Mouse (Mus musculus): ENCODE data around the gene Dpf2. TPM values are rescaled to one million over a fixed set of nuclear protein-coding genes. Genes with fewer than 3 reads are reported as not detected.

Gene Dpf2
- polyA plus RNA-seq, 1 experiment from 2014 or later = 231 TPM

GRCm38 (mm10) chr19:5945027-5945426, 32.2 kb upstream of the Dpf2 start:
- H3K27ac ChIP-seq (replicated peaks) = no peak overlapping the region
- no peaks in the 10 kb centered on the region for H3K27me3 ChIP-seq (replicated peaks; ENCODE audit: low read depth, poor library complexity, severe bottlenecking)
- H3K4me3 ChIP-seq = no peak overlapping the region
- no peaks in the 10 kb centered on the region for H3K4me1 ChIP-seq
- WGBS = 85% methylated on average over 7 of the region's 7 CpGs
- no peaks in the 10 kb centered on the region for H3K9me3 ChIP-seq
- peaks cover 100% of the 10 kb centered on the region for H3K36me3 ChIP-seq (replicated peaks)
- DNase-seq (ENCODE audit: low spot score) = no peak

GRCm38 (mm10) chr19:5944145-5944544, 31.3 kb upstream of the Dpf2 start:
- DNase-seq (ENCODE audit: low spot score) = no peak
- no peak overlapping the region for H3K4me3 ChIP-seq
- H3K27ac ChIP-seq (replicated peaks) = peak overlapping the region; percentile 14; the same call in 1 of the 2 replicates
- 85% methylated on average over 8 of the region's 8 CpGs for WGBS
- H3K4me1 ChIP-seq = no peaks in the 10 kb centered on the region
- peaks cover 100% of the 10 kb centered on the region for H3K36me3 ChIP-seq (replicated peaks)
- no peaks in the 10 kb centered on the region for H3K27me3 ChIP-seq (replicated peaks; ENCODE audit: low read depth, poor library complexity, severe bottlenecking)
- no peaks in the 10 kb centered on the region for H3K9me3 ChIP-seq

GRCm38 (mm10) chr19:5943404-5943803, 30.6 kb upstream of the Dpf2 start:
- 94% methylated on average over 15 of the region's 15 CpGs for WGBS
- Histone ChIP-seq H3K4me1 (peaks cover 1% of the 10 kb centered on the region), H3K4me3 (no peak overlapping the region), H3K36me3 (replicated peaks) (peaks cover 99% of the 10 kb centered on the region), H3K27me3 (replicated peaks; ENCODE audit: low read depth, poor library complexity, severe bottlenecking) (no peaks in the 10 kb centered on the region), H3K9me3 (no peaks in the 10 kb centered on the region), H3K27ac (replicated peaks) (no peak overlapping the region)
- DNase-seq (ENCODE audit: low spot score) = no peak

- H3K4me1 ChIP-seq = peaks cover 9% of the 10 kb centered on the region
- no peak overlapping the region for H3K27ac ChIP-seq (replicated peaks)
- H3K36me3 ChIP-seq (replicated peaks) = peaks cover 91% of the 10 kb centered on the region
- H3K27me3 ChIP-seq (replicated peaks; ENCODE audit: low read depth, poor library complexity, severe bottlenecking) = no peaks in the 10 kb centered on the region
- H3K9me3 ChIP-seq = no peaks in the 10 kb centered on the region
- DNase-seq (ENCODE audit: low spot score) = no peak
- WGBS = 92% methylated on average over 7 of the region's 7 CpGs
- no peak overlapping the region for H3K4me3 ChIP-seq
Observed at GRCm38 (mm10) chr19:5942581-5942980, 29.8 kb upstream of the Dpf2 start.

- peaks cover 76% of the 10 kb centered on the region for H3K36me3 ChIP-seq (replicated peaks)
- H3K4me1 ChIP-seq = peaks cover 19% of the 10 kb centered on the region
- 92% methylated on average over 10 of the region's 10 CpGs for WGBS
Observed at GRCm38 (mm10) chr19:5940656-5941055, 27.8 kb upstream of the Dpf2 start.

GRCm38 (mm10) chr19:5940173-5940572, 27.4 kb upstream of the Dpf2 start:
- Histone ChIP-seq H3K27me3 (replicated peaks; ENCODE audit: low read depth, poor library complexity, severe bottlenecking) (no peaks in the 10 kb centered on the region), H3K36me3 (replicated peaks) (peaks cover 71% of the 10 kb centered on the region), H3K27ac (replicated peaks) (no peak overlapping the region), H3K4me1 (peaks cover 24% of the 10 kb centered on the region), H3K4me3 (no peak overlapping the region), H3K9me3 (no peaks in the 10 kb centered on the region)
- 76% methylated on average over 4 of the region's 4 CpGs for WGBS
- no peak for DNase-seq (ENCODE audit: low spot score)

More at GRCm38 (mm10) chr19:5940656-5941055, 27.8 kb upstream of the Dpf2 start:
- Histone ChIP-seq H3K27ac (replicated peaks) (no peak overlapping the region), H3K9me3 (no peaks in the 10 kb centered on the region), H3K27me3 (replicated peaks; ENCODE audit: low read depth, poor library complexity, severe bottlenecking) (no peaks in the 10 kb centered on the region), H3K4me3 (no peak overlapping the region)
- no peak for DNase-seq (ENCODE audit: low spot score)

- peaks cover 67% of the 10 kb centered on the region for H3K36me3 ChIP-seq (replicated peaks)
- 90% methylated on average over 5 of the region's 5 CpGs for WGBS
Observed at GRCm38 (mm10) chr19:5939715-5940114, 26.9 kb upstream of the Dpf2 start.

GRCm38 (mm10) chr19:5938516-5938915, 25.7 kb upstream of the Dpf2 start:
- Histone ChIP-seq H3K9me3 (no peaks in the 10 kb centered on the region), H3K36me3 (replicated peaks) (peaks cover 55% of the 10 kb centered on the region), H3K27me3 (replicated peaks; ENCODE audit: low read depth, poor library complexity, severe bottlenecking) (no peaks in the 10 kb centered on the region), H3K4me3 (no peak overlapping the region), H3K4me1 (peaks cover 29% of the 10 kb centered on the region), H3K27ac (replicated peaks) (no peak overlapping the region)
- 91% methylated on average over 6 of the region's 6 CpGs for WGBS
- no peak for DNase-seq (ENCODE audit: low spot score)

More at GRCm38 (mm10) chr19:5939715-5940114, 26.9 kb upstream of the Dpf2 start:
- Histone ChIP-seq H3K27me3 (replicated peaks; ENCODE audit: low read depth, poor library complexity, severe bottlenecking) (no peaks in the 10 kb centered on the region), H3K4me1 (peaks cover 29% of the 10 kb centered on the region), H3K27ac (replicated peaks) (no peak overlapping the region), H3K4me3 (no peak overlapping the region), H3K9me3 (no peaks in the 10 kb centered on the region)
- DNase-seq (ENCODE audit: low spot score) = no peak

GRCm38 (mm10) chr19:5937836-5938406, 25.1 kb upstream of the Dpf2 start:
- peaks cover 49% of the 10 kb centered on the region for H3K36me3 ChIP-seq (replicated peaks)
- no peak for DNase-seq (ENCODE audit: low spot score)
- no peaks in the 10 kb centered on the region for H3K27me3 ChIP-seq (replicated peaks; ENCODE audit: low read depth, poor library complexity, severe bottlenecking)
- 47% methylated on average over 14 of the region's 14 CpGs for WGBS
- no peaks in the 10 kb centered on the region for H3K9me3 ChIP-seq
- no peak overlapping the region for H3K27ac ChIP-seq (replicated peaks)
- peaks cover 29% of the 10 kb centered on the region for H3K4me1 ChIP-seq
- 0 out of 2 replicates have a peak overlapping the region, but pooled peaks have one; percentile 5 for H3K4me3 ChIP-seq

- Histone ChIP-seq H3K36me3 (replicated peaks) (peaks cover 42% of the 10 kb centered on the region), H3K27me3 (replicated peaks; ENCODE audit: low read depth, poor library complexity, severe bottlenecking) (no peaks in the 10 kb centered on the region), H3K4me1 (peaks cover 29% of the 10 kb centered on the region), H3K9me3 (no peaks in the 10 kb centered on the region), H3K27ac (replicated peaks) (no peak overlapping the region; the same call in 1 of the 2 replicates), H3K4me3 (no peak overlapping the region)
- no peak for DNase-seq (ENCODE audit: low spot score)
- WGBS = 76% methylated on average over 21 of the region's 21 CpGs
Observed at GRCm38 (mm10) chr19:5937095-5937835, 24.5 kb upstream of the Dpf2 start.

- Histone ChIP-seq H3K4me1 (peaks cover 29% of the 10 kb centered on the region), H3K27ac (replicated peaks) (no peak overlapping the region), H3K36me3 (replicated peaks) (peaks cover 26% of the 10 kb centered on the region), H3K9me3 (no peaks in the 10 kb centered on the region), H3K27me3 (replicated peaks; ENCODE audit: low read depth, poor library complexity, severe bottlenecking) (no peaks in the 10 kb centered on the region), H3K4me3 (no peak overlapping the region)
- no peak for DNase-seq (ENCODE audit: low spot score)
- 83% methylated on average over 5 of the region's 5 CpGs for WGBS
Observed at GRCm38 (mm10) chr19:5935691-5936090, 22.9 kb upstream of the Dpf2 start.

- DNase-seq (ENCODE audit: low spot score) = no peak
Observed at GRCm38 (mm10) chr19:5935266-5935665, 22.5 kb upstream of the Dpf2 start.

More at GRCm38 (mm10) chr19:5935266-5935665, 22.5 kb upstream of the Dpf2 start:
- Histone ChIP-seq H3K36me3 (replicated peaks) (peaks cover 22% of the 10 kb centered on the region), H3K27me3 (replicated peaks; ENCODE audit: low read depth, poor library complexity, severe bottlenecking) (no peaks in the 10 kb centered on the region), H3K27ac (replicated peaks) (peak overlapping the region; percentile 24; the same call in 1 of the 2 replicates), H3K4me3 (no peak overlapping the region), H3K4me1 (peaks cover 29% of the 10 kb centered on the region), H3K9me3 (no peaks in the 10 kb centered on the region)
- 54% methylated on average over 3 of the region's 3 CpGs for WGBS

Measured in embryonic facial prominence, embryonic 10.5 days (tissue).